Mouse (Mus musculus): Measurements from ENCODE around the gene Rps11.

The Rps11 gene

DNA sequence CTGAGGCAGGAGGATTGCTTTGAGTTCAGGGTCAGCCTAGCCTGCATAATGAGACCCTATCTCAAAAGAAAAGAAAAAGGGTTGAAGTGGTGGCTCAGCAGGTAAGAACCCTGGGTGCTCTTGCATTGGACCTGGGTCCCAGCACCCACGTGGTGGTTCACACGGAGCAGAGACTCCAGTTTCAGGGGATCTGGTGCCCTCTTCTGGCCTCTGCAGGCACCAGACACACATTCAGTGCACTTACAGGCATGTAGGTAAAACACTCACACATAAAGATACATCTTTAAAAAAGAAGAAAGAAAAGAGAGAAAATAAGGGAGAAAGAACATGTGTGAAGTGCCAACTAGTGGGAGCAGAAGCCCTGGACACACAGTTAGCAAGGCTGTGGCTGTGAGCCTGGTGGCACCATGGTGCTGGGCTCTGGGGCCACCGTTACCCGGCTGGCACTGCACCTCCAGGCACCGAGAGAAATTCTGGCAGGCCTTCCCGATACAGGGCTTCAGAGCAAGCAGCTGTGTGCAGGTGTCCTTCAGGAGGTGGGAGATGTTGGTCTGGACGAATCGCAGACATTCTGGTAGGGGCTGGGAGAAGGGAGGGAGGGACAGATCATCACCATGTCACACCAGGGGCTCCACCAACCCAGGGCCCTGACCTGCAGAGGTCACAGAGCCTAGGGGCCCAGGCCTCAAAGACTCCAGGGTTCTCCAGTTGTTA, 9.4 kb upstream of the Rps11 start:
- peak in 1 of 2 experiments; percentile 15 for DNase-seq (ENCODE audit: inconsistent age in 2 of 2, low spot score in 1 of 2)

DNA sequence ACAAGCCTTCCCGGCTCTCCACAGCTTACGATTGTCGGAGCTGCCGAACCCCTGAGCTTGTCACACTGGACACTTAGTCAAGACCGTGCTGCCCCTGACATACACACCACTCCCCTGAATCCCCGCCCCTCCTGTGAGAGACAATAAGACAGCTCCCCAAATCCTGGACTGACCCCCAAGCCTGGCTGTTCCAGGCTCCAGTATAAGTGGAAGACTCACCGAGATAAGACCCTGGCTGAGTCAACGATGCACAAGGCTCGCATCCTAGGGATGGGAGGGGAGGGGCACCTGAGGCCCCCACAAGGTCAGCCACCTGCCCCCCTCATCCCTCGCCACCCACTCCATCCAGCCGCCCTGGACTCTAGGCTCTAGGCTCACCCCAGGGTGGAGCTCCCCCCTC, 7.6 kb upstream of the Rps11 start:
- DNase-seq (ENCODE audit: inconsistent age in 2 of 2, low spot score in 1 of 2): peak; percentile 24 to 30

DNA sequence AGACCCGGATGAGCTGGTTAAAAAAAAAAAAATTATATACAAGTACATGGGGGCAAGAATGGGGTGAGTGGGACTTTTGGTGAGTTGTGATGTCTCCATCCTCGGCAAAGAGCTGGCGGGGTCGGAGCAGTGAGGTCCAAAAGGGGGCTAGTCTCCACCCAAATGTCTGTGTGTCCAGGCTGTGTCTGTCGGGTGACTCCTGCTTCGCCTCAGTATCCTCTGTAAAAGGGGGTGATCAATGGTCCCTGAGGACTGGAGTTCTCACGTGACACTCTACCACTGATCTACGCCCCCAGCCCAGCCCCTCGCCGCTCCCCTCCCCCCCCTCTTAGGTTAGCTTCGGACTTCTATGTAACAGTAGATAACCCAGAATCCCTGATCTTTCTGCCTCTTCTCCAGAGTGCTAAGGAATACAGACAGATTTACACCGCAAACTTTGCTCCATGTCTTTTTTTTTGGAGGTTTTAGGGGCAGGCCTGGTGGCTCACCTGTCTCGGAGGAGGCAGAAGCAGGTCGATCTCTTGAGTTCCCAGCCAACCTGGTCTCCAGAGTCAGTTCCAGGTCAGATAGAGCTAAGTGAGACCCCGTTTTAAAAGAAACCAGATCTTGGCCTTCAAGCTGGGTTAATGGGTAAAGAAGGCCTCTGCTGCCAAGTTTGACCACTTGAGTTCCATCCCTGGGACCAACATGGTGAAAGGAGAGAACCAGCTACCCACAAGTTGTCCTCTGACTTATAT, 5.7 kb upstream of the Rps11 start:
- peak; percentile 26 to 43 for DNase-seq (ENCODE audit: inconsistent age in 2 of 2, low spot score in 1 of 2)

DNA sequence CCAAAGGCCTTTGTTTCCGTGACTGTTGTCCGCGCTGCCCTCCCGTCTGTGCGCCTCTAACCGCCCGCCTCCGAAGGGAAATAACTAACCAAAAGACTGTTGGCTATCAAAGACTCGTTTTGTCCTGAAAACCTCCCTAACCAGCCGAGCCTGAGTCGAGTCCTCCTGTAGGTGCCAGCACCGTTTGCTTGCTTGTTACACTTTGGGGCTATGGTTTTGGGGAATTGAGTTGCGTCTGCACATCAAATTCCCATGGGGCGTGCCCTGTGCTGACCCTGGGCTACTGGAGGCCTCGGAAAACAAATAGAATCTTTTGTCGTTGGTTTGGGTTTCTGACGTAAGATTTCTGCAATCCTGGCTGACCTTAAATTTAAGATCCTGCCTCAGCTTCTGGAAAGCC, 5.1 kb upstream of the Rps11 start:
- DNase-seq (ENCODE audit: inconsistent age in 2 of 2, low spot score in 1 of 2): no peak

DNA sequence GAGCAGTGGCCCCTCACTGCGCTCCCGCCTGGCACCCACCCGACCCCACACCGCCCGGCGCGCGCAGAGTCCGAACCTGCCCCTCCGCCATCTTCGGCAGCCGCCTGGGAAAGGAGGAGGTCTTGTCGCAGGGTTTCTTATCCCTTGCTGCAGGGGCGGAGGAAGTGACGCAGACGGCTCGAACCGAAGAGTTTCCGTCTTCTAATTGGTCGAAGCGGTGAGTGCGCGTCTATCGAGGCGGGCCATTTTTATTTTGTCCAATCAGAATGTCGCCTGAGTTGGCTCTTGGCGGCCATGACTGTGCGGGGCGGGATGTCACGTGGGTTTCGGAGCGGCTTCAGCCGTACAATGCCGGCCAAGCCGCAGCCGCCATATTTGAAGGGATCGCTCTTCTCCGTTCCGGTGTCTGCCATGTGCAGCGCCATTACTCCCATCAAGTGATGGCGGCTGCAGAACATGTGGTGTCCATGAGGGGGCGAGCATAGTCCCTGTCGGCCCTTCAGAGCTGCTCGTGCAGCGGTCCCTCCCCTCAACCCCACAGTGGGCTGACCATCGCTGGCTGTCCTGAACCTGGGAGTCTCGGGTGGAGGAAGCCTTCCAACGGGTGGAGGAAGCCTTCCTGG, 4.5 kb upstream of the Rps11 start, which contains the start of gene Rpl13a:
TSS of gene Rpl13a (minus strand) at position 138 of the 623 bp plus-strand sequence.
- peak; percentile 99 for DNase-seq (ENCODE audit: inconsistent age in 2 of 2, low spot score in 1 of 2)

DNA sequence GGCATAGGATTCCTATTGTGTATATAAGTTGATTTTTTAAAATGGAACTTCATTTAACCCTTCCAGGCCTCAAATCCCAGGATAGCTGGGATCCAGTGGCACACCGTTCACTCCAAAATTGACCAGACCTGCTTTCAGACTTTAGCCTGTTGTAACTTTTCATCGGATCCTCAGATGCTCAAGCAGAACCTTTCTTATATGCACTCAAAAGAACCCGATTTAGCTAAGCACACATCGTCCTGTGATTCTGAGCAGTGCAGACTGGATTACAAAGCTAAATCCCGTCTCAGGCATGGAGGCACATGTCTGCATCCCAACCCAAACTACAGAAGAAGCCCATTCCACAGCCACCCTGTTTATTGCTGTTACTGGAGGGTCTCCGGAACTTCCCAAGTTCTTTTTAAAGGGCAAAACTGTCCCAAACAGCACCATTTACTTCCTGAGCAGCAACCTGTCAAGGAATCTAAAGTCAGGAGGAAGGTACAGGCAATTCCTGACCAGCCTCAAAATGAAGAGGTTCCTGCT, 3.5 kb upstream of the Rps11 start:
- peak; percentile 11 to 64 for DNase-seq (ENCODE audit: inconsistent age in 2 of 2, low spot score in 1 of 2)

DNA sequence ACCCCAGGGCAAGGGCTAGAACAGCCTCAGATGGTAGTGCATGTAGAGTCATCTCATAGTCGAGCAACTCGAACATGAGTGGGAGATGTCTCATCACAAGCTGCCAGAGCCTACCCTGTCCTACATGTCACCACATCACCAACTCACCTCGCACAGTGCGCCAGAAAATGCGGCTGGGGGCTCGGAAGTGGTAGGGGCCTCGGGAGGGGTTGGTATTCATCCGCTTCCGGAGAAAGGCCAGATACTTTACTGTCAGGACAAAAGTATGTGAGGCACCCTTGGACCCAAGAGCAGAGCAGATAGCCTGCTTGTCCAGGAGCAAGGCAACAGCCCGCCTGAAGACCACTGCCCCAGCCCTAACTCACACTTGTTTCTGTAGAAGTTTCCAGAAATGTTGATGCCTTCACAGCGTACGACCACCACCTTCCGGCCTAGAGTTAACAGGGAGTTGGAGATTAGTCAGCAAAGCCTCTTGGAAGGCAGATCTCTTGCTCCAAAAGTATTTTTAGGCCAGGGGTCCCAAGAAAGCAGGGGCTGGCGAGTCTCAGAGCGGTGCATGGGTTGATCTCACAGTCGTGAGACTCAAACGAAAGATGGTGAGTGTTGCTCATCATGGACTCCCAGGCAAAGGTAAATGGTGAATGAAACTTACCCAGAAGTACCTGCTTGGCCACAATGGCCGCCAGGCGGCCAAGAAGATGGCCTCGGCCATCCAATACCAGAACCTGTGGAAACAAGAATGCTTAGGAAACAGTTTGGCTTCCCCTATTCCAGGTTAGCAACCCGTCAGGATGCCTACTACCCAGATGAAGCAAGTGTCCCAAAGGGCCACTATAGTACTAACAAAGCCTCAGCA, 2.8 kb upstream of the Rps11 start:
- peak; percentile 43 to 70 for DNase-seq (ENCODE audit: inconsistent age in 2 of 2, low spot score in 1 of 2)

DNA sequence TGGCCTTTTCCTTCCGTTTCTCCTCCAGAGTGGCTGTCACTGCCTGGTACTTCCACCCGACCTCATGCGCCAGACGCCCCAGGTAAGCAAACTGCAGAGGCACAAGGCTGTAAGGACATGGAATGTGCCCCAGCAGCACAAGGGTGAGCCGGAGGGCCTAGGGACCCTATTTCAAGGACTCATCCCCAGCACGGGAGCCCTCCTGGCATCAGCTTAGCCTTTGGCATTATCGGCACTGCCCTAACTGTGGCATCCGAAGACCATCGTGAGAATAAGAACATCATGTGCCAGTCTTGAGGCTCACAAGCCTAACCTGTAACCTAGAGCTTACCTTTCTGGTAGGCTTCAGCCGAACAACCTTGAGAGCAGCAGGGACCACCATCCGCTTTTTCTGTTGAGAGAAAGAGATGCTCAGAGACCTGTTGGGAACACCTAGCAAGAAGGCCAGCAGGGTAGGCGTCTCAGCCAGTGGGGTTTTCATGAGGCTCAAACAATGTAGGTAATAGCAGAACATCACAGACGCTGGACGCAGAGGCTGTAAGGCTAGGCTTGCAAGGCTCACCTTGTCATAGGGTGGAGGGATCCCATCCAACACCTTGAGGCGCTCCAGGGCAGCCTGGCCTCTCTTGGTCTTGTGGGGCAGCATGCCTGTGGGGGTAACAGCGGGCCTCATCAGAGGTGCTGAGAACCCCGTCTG, 2.1 kb upstream of the Rps11 start:
- peak; percentile 28 to 62 for DNase-seq (ENCODE audit: inconsistent age in 2 of 2, low spot score in 1 of 2)

DNA sequence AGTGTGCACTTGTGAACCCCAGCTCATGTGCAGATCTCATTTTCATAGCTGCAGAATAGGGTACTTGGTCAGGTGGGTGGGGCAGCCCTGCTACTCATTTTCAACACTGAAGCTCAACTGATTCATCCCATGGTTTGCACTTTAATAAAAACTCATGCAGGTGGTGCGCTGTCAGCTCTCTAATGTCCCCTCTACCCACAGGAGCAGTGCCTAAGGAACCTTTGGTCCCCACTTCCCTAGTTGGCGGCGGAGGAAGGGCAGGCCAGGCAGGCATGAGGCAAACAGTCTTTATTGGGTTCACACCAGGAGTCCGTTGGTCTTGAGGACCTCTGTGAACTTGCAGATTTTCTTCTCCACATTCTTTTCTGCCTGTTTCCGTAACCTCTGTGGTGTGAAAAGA, 1.4 kb upstream of the Rps11 start:
- peak in 1 of 2 experiments; percentile 57 for DNase-seq (ENCODE audit: inconsistent age in 2 of 2, low spot score in 1 of 2)

DNA sequence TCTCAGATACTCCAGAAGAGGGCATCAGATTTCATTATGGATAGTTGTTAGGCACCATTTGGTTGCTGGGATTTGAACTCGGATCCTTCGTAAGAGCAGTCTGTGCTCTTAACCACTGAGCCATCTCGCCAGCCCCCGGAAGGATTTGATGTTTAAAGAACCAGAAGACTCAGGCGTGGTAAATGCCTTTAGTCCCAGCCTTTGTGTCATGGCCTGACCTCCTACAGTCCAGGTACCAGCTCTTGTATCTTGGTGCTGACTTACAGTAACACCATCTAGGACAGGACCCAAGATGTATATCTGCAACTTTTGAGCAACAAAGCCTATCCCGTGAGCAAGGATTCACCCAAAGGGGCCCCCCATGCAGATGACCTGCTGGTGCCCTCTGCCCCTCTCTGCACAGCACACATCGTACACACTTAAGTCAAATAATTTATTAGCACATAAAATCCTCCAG, 933 bp upstream of the Rps11 start:
- DNase-seq (ENCODE audit: inconsistent age in 2 of 2, low spot score in 1 of 2): peak; percentile 25 to 76

DNA sequence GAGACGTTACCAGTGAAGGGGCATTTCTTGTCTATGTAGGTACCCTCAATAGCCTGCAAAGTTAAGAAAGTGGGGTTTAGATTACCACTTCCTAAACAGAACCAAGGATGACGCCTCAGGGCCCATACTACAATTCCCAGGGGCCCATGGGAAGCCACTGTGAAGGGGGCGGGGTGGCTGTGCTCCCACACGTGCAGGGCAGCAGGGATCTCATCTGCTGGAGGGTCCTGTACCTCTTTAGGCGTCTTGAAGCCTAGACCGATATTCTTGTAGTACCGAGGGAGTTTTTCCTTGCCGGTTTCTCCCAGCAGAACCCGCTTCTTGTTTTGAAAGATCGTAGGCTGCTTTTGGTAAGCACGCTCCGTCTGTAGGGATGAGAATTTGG, 1.1 kb downstream of the Rps11 start:
- peak in 1 of 2 experiments; percentile 53 for DNase-seq (ENCODE audit: inconsistent age in 2 of 2, low spot score in 1 of 2)

DNA sequence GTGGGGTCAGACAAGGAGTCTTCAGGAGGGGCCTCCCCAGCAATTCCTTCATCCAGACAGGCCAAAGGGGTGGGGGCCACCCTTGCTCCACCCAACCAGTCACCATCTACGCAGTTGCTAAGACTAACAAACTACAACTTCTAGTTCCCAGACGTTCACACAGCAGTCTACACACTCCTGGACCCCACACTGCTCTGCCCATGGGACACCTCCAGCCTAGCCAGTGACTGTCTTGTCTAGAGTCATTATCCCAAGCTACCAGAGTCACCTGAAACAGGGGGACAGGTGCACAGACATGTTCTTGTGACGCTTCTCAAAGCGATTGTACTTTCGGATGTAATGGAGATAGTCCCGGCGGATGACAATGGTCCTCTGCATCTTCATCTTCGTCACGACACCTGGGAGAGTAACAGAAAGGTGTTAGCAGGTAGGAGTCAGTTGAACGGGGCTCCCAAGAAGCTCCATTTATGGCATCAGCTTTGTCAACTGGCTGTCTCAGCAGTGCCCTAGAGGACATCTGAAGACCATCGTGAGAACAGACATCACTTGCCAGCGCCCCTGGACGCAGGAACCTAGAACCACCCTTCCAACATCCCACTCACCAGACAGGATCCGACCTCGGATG, 1.6 kb downstream of the Rps11 start:
- peak; percentile 31 to 71 for DNase-seq (ENCODE audit: inconsistent age in 2 of 2, low spot score in 1 of 2)

DNA sequence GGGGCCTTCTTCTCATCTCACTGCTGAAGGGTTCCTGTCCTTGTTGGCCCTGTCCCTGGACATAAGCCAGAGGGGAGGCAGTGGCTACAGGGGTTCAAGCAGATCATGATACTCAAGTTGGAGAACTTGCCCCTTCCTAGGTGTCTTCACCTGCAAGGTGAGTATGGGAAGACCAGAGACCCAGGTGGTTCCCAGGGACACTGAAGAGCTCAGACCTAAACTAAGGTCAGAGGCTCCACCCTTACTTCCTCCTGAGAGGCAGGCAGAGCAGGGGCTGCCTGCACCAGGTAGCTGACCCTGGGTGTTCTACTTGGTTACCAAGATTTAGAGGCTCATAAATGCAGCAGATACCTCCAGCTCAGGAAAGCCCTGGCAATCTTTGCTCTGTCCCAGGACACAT, 2.3 kb downstream of the Rps11 start:
- DNase-seq (ENCODE audit: inconsistent age in 2 of 2, low spot score in 1 of 2): peak; percentile 26 to 39

DNA sequence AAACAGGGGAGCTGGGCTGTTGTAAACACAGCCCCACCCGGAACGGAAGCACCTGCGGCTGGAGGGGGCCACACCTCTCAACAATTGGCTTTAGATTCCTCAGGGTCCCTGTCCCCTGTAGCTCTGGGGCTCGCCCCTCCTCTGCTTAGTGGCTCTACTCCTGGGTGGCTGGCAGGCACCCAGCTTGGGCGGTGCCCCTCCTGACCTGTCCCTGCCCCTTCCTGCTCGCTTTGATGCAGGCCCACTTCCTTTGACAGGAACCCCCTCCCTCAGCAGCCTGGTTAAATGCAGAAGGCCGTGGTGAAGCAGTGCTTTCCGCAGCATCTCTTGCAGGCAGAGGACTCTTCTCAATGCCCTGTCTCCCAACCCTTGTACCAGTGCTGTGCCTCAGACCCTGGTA, 2.8 kb downstream of the Rps11 start:
- DNase-seq (ENCODE audit: inconsistent age in 2 of 2, low spot score in 1 of 2): peak; percentile 57 to 73

DNA sequence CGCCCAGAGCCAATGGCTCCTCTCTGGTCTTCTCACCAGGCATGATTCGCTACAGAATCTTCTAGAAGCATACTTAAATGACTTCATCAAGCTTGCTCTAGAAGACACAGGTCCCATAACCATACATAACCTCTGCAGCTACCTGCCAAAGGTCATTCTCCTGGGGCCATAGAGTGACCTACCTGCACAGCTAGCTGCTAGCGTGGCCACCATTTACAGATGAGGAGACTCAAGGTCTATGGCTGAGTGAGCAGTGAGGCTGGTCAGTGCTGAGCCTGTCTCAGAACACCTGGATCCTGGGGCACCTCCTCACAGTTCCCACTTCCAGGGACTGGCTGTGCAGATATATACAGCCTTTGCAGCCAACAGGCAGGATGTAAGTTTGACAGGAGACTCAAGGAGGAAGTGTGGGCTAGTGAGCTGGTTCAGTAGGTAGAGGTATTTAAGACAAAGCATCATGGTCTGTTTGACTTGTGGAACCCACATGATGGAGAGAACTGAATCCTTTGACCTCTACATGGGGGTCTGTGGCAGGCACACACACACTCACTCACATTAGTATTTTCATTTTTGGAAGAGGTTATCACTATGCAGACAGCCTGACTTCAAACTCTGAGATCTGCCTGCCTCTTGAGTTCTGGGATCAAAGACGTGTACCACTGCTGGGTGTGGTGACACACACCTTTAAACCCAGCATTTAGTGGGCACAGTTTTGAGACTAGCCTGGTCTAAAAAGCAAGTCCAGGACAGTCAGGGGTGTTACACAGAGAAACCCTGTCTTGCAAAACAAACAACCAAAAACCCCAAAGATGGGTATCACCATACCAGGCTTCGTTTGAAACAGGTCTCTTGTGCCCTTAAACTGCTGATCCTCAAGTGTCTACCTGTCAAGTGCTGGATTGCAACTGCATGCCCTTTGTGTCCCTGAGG, 4.2 kb downstream of the Rps11 start:
- DNase-seq (ENCODE audit: inconsistent age in 2 of 2, low spot score in 1 of 2): peak; percentile 11 to 42

DNA sequence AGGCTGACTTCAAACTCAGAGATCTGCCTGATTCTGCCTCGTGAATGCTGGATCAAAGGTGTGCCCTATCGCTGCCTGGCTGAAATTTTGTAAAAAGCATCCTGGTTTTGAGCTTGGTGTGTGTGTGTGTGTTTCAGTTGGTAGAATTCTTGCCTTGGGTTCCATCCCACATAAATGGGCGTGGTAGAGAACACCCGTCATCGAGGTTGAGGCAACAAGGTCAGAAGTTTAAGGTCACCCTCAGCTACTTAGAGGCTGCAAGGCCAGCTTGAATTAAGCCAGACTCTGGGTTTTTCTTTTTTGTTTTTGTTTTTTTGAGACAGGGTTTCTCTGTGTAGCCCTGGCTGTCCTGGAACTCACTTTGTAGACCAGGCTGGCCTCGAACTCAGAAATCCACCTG, 5.9 kb downstream of the Rps11 start:
- peak; percentile 44 to 80 for DNase-seq (ENCODE audit: inconsistent age in 2 of 2, low spot score in 1 of 2)

DNA sequence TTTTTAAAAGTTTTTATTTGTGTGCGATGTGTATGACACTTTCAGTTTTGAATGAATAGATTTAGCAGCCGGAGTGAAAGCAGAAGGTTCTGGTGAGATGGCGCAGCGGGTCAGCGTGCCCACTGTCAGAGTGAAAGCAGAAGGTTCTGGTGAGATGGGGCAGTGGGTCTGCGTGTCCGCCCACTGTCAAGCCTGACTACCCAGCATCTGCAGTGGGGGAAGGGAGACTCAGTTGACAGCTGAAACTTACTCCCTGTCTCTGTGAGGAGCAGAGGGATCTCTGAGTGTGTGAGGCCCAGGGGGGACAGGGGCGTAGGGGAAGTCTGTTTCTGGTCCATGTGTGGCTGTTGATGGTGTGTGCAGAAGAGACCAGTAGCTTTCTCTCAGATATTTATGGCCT, 6.7 kb downstream of the Rps11 start:
- DNase-seq (ENCODE audit: inconsistent age in 2 of 2, low spot score in 1 of 2): peak in 1 of 2 experiments; percentile 16

DNA sequence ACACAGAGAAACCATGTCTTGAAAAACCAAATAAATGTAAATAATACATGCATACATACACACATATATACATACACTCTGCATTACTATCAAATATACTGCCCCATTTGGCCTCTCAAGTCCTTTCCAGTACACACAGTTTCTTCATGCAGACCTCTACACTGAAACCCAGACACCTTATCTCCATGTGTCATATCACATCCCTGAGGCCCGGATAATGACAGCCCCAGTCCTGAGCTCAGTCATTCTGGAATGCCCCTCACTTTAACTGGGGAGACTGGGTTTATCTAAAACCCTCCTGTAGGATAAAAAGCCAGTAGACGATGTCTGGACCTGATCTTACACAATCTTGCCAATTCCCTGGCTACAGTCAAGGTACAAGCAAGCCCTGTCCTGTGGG, 10.8 kb downstream of the Rps11 start:
- no peak for DNase-seq (ENCODE audit: inconsistent age in 2 of 2, low spot score in 1 of 2)

DNA sequence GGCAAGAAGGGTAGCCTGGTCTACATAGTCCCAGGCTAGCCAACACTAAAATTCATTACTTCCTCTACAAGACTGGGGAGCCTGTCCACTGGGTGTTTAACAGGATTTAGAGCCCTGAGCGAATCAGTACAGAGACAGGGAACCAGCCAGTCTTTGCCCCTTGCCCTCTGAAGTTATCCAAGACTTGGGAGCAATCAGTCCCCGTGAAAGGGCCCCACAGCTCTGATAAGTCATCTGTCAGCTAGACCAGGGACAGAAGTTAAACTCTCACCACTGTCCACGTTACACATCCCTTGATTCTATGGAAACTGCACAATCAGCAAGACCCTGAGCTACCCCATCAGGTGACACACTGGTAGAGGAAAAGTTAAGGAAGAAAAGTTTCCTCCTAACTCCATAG, 11.7 kb downstream of the Rps11 start:
- DNase-seq (ENCODE audit: inconsistent age in 2 of 2, low spot score in 1 of 2): no peak
